Mouse (Mus musculus): ENCODE measurements around the gene Rad50. TPM values are rescaled to one million over a fixed set of nuclear protein-coding genes. Genes with fewer than 3 reads are reported as not detected.

Gene Rad50
- total and polyA plus RNA-seq, 2 experiments from 2014 or later = 5.8 to 10.0 TPM

DNA sequence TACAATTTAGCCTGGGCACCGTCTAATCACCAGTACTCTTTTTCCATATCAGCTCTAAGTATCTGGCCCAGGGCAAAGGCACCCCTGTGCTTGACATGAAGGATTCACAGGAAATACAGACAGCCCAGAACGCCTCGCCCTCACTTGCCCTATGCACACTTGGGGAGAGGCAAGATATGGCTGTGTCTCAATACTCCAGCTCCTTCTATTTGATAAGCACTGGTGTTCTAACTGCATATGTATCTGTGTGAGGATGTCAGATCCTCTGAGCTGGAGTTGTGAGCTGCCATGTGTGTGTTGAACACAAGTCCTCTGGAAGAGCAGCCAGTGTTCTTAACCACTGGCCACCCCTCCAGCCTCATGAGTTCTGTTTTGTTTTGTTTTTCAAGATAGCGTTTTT, 55.7 kb downstream of the Rad50 start:
- Histone ChIP-seq H3K27me3 (ENCODE audit: insufficient read depth, low read length) (no peaks in the 10 kb centered on the region), H3K9me3 (ENCODE audit: low read length) (no peaks in the 10 kb centered on the region), H3K4me1 (ENCODE audit: insufficient read depth, low read length) (no peaks in the 10 kb centered on the region), H3K9ac (replicated peaks; ENCODE audit: low read length, poor library complexity, severe bottlenecking) (no peak overlapping the region), H3K4me3 (ENCODE audit: low read depth, low read length) (no peak overlapping the region), H3K4me2 (ENCODE audit: low read depth, low read length, poor library complexity, severe bottlenecking) (no peak overlapping the region), H3K27ac (ENCODE audit: low read depth, low read length) (no peak overlapping the region), H3K36me3 (ENCODE audit: insufficient read depth, low read length) (peaks cover 19% of the 10 kb centered on the region)
- ATAC-seq (ENCODE audit: low FRiP score) (no peak), DNase-seq (ENCODE audit: low spot score) (no peak)
- WGBS = 91% methylated on average over 4 of the region's 4 CpGs
- TF ChIP-seq CTCF (IDR thresholded peaks at IDR 0.05) = no peak

DNA sequence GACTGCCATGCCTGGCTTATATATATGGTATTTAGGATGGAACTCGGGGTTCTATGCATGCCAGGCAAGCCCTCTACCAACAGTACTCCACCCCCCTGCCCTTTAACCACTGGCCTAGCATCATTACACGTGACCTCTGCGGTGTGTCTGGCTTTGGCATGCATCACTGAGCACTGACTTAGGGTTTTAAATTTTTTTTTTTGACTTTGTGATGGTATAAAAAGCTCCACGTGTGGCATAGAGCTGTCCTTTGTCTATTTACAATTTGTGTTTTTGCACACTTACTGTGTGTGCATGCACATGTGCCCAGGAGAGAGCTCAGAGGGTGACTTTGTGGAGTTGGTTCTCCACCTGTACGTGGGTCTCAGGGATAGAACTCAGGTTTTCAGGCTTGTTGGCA, 63.1 kb downstream of the Rad50 start:
- no peak for DNase-seq (ENCODE audit: low spot score)
- no peak for TF ChIP-seq CTCF (IDR thresholded peaks at IDR 0.05)
- H3K9ac ChIP-seq (replicated peaks; ENCODE audit: low read length, poor library complexity, severe bottlenecking) = no peak overlapping the region
- no peaks in the 10 kb centered on the region for H3K9me3 ChIP-seq (ENCODE audit: low read length)
- 64% methylated on average over 5 of the region's 5 CpGs for WGBS
- no peak overlapping the region for H3K4me2 ChIP-seq (ENCODE audit: low read depth, low read length, poor library complexity, severe bottlenecking)
- H3K27me3 ChIP-seq (ENCODE audit: insufficient read depth, low read length) = no peaks in the 10 kb centered on the region
- H3K4me1 ChIP-seq (ENCODE audit: insufficient read depth, low read length) = no peaks in the 10 kb centered on the region
- H3K27ac ChIP-seq (ENCODE audit: low read depth, low read length) = no peak overlapping the region
- no peak for ATAC-seq (ENCODE audit: low FRiP score)
- no peaks in the 10 kb centered on the region for H3K36me3 ChIP-seq (ENCODE audit: insufficient read depth, low read length)
- H3K4me3 ChIP-seq (ENCODE audit: low read depth, low read length) = no peak overlapping the region

DNA sequence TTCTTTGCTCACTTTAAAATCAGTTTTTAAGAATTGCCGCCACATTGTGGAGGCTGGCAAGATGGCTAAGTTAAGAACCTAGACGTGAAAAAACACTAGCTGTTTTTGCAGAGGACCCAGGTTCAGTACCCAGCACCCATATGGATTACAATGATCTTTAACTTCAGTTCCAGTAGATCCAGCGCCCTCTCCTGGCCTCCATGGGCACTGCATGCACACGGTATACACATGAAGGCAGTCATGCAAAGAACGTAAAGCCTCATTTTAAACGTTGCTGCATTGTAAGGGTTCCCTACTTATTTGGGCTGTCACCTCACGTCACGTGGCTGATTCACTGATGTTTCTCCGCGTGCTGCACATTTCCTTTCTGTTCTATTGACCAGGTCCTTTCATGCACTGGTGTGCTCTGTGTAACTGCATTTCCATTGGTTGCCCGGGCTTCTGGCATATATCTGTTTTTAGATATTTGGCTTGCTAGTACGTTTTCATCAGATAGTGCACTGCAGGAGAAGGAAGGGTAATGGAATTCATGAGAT, 64.3 kb downstream of the Rad50 start:
- Histone ChIP-seq H3K9ac (replicated peaks; ENCODE audit: low read length, poor library complexity, severe bottlenecking) (no peak overlapping the region), H3K4me3 (ENCODE audit: low read depth, low read length) (no peak overlapping the region), H3K4me1 (ENCODE audit: insufficient read depth, low read length) (no peaks in the 10 kb centered on the region), H3K9me3 (ENCODE audit: low read length) (no peaks in the 10 kb centered on the region), H3K27ac (ENCODE audit: low read depth, low read length) (no peak overlapping the region), H3K36me3 (ENCODE audit: insufficient read depth, low read length) (no peaks in the 10 kb centered on the region), H3K4me2 (ENCODE audit: low read depth, low read length, poor library complexity, severe bottlenecking) (no peak overlapping the region), H3K27me3 (ENCODE audit: insufficient read depth, low read length) (no peaks in the 10 kb centered on the region)
- ATAC-seq (ENCODE audit: low FRiP score) = no peak
- no peak for DNase-seq (ENCODE audit: low spot score)
- WGBS = 73% methylated on average over 12 of the region's 12 CpGs
- TF ChIP-seq CTCF (IDR thresholded peaks at IDR 0.05) = peak; percentile 48

DNA sequence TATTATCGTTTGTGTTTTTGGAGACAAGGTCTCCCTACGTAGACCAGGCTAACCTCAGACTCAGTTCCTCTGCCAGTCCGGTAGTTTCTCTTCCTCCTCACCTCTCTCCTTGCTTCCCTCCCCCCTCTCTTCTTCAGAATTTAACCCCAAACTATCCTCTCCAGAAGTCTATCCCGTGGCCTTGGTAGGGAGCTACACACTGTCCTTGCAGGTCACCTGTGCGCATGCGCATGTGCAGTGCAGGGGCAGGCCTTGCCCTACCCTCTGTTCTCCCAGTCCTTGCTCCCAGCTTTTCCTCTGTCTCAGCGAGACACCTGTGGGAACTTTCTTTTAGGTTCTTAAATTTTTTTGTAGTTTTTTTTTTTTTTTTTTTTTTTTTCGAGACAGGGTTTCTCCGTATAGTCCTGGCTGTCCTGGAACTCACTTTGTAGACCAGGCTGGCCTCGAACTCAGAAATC, 69.3 kb downstream of the Rad50 start:
- Histone ChIP-seq H3K9ac (replicated peaks; ENCODE audit: low read length, poor library complexity, severe bottlenecking) (no peak overlapping the region), H3K36me3 (ENCODE audit: insufficient read depth, low read length) (no peaks in the 10 kb centered on the region), H3K9me3 (ENCODE audit: low read length) (no peaks in the 10 kb centered on the region), H3K4me2 (ENCODE audit: low read depth, low read length, poor library complexity, severe bottlenecking) (no peak overlapping the region), H3K27me3 (ENCODE audit: insufficient read depth, low read length) (peaks cover 5% of the 10 kb centered on the region; the same call in 1 of the 2 replicates), H3K4me3 (ENCODE audit: low read depth, low read length) (no peak overlapping the region), H3K27ac (ENCODE audit: low read depth, low read length) (no peak overlapping the region), H3K4me1 (ENCODE audit: insufficient read depth, low read length) (no peaks in the 10 kb centered on the region)
- no peak for TF ChIP-seq CTCF (IDR thresholded peaks at IDR 0.05)
- no peak for DNase-seq (ENCODE audit: low spot score)
- WGBS = 86% methylated on average over 10 of the region's 10 CpGs
- ATAC-seq (ENCODE audit: low FRiP score) = no peak

DNA sequence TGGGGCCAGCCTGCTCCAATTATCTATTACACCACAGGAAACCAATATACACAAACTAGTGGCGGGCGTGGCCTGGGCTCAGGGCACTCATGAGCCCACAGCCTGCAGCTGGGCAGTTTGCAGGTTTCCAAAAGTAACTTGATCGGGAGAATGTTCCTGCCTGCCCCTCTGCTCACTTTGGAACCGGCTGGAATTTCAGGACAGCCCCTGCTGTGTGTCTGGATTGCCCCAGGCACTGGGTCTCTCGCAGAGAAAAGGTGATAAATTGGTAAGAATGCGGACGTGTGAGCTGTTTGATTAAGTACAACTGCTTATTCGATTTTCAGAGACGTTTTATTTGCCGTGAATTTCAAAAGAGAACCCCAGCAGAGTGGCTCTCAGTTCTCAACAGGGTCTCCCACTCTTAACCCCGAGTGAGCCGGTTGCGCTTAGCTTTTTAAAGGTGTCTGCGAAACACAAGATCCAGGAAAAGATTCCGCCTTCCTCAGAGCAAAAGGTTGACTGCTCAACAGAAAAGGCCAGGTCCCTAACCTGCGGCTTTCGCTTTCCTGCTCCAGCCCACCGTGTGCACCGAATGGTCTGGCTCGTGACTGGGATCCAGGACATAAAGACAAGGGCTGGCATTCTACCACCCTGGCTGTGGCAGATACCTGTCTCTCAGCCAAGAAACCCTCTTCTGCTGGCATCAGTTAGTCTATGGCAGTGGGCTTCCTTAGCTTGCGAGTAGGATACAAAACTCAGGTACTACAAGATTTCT, 69.9 kb downstream of the Rad50 start:
- no peak overlapping the region; the same call in 1 of the 2 replicates for H3K9ac ChIP-seq (replicated peaks; ENCODE audit: low read length, poor library complexity, severe bottlenecking)
- TF ChIP-seq CTCF (IDR thresholded peaks at IDR 0.05) = no peak
- DNase-seq (ENCODE audit: low spot score) = peak; percentile 21

DNA sequence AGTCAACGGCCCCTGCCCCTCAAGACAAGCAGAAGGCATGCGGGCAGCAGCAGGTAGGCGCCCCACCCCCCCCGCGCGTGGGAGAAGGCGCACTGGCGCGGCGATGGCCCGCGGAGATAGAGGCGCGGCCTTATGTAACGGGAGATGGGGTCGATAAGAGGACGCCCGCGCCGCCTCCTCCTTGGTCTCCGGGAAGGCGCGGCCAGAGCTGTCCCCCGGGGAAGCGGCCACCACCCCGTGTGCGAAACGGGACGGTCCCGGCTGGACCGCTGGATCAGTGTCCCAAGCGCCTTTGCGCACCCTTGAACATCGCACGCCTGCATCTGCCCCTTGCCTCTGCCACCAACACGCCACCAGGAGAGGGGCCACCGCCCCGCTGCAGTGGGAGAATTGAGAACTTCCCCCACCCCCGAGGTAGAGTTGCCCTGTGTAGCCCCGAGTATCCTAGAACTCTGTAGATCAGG, 70.9 kb downstream of the Rad50 start:
- ATAC-seq (ENCODE audit: low FRiP score) (no peak), DNase-seq (ENCODE audit: low spot score) (no peak)
- H3K27me3 ChIP-seq (ENCODE audit: insufficient read depth, low read length) = peaks cover 5% of the 10 kb centered on the region; the same call in 1 of the 2 replicates
- peak overlapping the region; percentile 75 for H3K4me2 ChIP-seq (ENCODE audit: low read depth, low read length, poor library complexity, severe bottlenecking)
- H3K4me3 ChIP-seq (ENCODE audit: low read depth, low read length) = peak overlapping the region; percentile 35
- TF ChIP-seq CTCF (IDR thresholded peaks at IDR 0.05) = no peak
- 3% methylated on average over 37 of the region's 40 CpGs for WGBS
- H3K9ac ChIP-seq (replicated peaks; ENCODE audit: low read length, poor library complexity, severe bottlenecking) = peak overlapping the region; percentile 44; the same call in 1 of the 2 replicates
- no peaks in the 10 kb centered on the region for H3K36me3 ChIP-seq (ENCODE audit: insufficient read depth, low read length)
- H3K9me3 ChIP-seq (ENCODE audit: low read length) = no peaks in the 10 kb centered on the region
- no peak overlapping the region for H3K27ac ChIP-seq (ENCODE audit: low read depth, low read length)
- no peaks in the 10 kb centered on the region for H3K4me1 ChIP-seq (ENCODE audit: insufficient read depth, low read length)

More for the DNA sequence above, 69.9 kb downstream of the Rad50 start:
- no peak overlapping the region for H3K27ac ChIP-seq (ENCODE audit: low read depth, low read length)
- H3K36me3 ChIP-seq (ENCODE audit: insufficient read depth, low read length) = no peaks in the 10 kb centered on the region
- peaks cover 5% of the 10 kb centered on the region; the same call in 1 of the 2 replicates for H3K27me3 ChIP-seq (ENCODE audit: insufficient read depth, low read length)
- H3K4me2 ChIP-seq (ENCODE audit: low read depth, low read length, poor library complexity, severe bottlenecking) = no peak overlapping the region
- H3K4me3 ChIP-seq (ENCODE audit: low read depth, low read length) = no peak overlapping the region
- WGBS = 27% methylated on average over 21 of the region's 21 CpGs
- no peak for ATAC-seq (ENCODE audit: low FRiP score)
- H3K9me3 ChIP-seq (ENCODE audit: low read length) = no peaks in the 10 kb centered on the region
- H3K4me1 ChIP-seq (ENCODE audit: insufficient read depth, low read length) = no peaks in the 10 kb centered on the region
